Mouse (Mus musculus) bone marrow macrophage, adult 2 months (primary cell): ENCODE measurements around the gene Olfr1012. TPM values are rescaled to one million over a fixed set of nuclear protein-coding genes. Genes with fewer than 3 reads are reported as not detected.
"Not testable (repeated sequence)": the region's sequence is repeated elsewhere in the genome, so short reads cannot be mapped to it uniquely, and the experiment has no call there.

Source experiments
- H3K27ac ChIP-seq: 2 replicates; pipeline ENCODE4 v1.5.1; 2012; ENCODE audit warnings: low read depth, low read length; ENCODE audit not compliant: insufficient read depth
- H3K4me1 ChIP-seq: 2 replicates; pipeline ENCODE4 v1.6.1; 2012; ENCODE audit warnings: low read length; ENCODE audit not compliant: control insufficient read depth, insufficient read depth
- H3K4me3 ChIP-seq: 2 replicates; pipeline ENCODE4 v1.5.1; 2012; ENCODE audit warnings: mild to moderate bottlenecking, low read length, moderate library complexity; ENCODE audit not compliant: insufficient read depth
- CTCF ChIP-seq: IDR thresholded peaks from 2 replicates; pipeline ENCODE4 v1.5.1; 2012; ENCODE audit warnings: low read depth, mild to moderate bottlenecking, low read length, moderate library complexity
- POLR2A ChIP-seq: IDR thresholded peaks from 2 replicates; pipeline ENCODE4 v1.6.1; 2012; ENCODE audit warnings: mild to moderate bottlenecking, low read depth, low read length, borderline replicate concordance
- polyA plus RNA-seq: library from polyadenylated mRNA; stranded (reverse); fragments of >200 nt; gene quantifications from 2 replicates; pipeline ENCODE4 v1.2.4, GENCODE M21; 2012; ENCODE audit not compliant: missing spikeins, insufficient read depth, insufficient read length

Gene Olfr1012
- polyA plus RNA-seq, 1 experiment = not detected

DNA sequence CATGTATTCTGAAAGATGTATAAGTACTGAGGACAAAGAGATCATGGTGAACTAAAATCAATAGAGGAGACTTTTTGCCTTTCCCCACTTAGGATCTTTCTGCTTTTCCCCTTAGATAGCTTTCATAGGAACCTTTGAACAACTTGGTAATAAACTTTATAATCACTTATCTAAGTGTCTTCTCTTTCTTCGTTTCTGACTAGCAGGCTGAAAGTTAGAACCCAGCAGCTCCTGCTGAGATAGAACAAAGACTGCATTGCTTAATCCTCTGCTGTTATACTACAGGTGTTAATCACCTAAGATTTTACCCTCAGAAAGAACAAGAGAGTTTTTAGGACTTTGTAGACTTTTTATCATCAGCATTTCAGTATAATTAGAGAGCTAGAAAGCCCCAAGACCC lies 51.4 kb downstream of the Olfr1012 start:
- Histone ChIP-seq H3K27ac (no peak overlapping the region), H3K4me1 (no peaks in the 10 kb centered on the region), H3K4me3 (no peak overlapping the region)
- TF ChIP-seq CTCF (no peak), POLR2A (no peak)

DNA sequence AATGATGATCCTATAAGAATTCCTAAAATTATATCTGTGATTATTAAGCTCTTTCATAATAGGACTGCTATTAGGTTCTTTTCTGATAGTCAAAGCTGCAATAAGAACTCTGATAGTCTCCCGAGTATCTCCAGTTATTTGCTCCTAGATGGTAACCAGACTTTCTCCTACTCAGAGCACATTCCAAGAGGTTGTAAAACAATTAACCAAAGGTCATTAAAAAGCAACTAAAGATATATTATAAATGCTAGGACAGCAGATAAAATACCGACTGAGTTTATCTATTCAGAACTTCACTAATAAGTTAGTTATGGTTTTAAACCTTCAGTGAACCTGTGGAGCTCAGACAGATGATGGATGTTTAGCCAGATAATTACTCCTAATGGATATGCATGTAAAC lies 51.9 kb downstream of the Olfr1012 start:
- H3K4me1 ChIP-seq, H3K27ac ChIP-seq, H3K4me3 ChIP-seq: not testable (repeated sequence)

Other genes with a start within 250 kb of the Olfr1012 start
- not detected in 2 replicates for gene 4833423E24Rik, start 243.7 kb downstream of the Olfr1012 start, polyA plus RNA-seq
- not detected in 2 replicates for gene Olfr996, start 183.6 kb downstream of the Olfr1012 start, polyA plus RNA-seq
- not detected in 2 replicates for gene Olfr998, start 173.8 kb downstream of the Olfr1012 start, polyA plus RNA-seq
- gene Olfr1000, start 150.9 kb downstream of the Olfr1012 start, polyA plus RNA-seq = not detected in 2 replicates
- gene Olfr1002, start 112.1 kb downstream of the Olfr1012 start, polyA plus RNA-seq = not detected in 2 replicates
- not detected in 2 replicates for gene Olfr154, start 98.3 kb downstream of the Olfr1012 start, polyA plus RNA-seq
- not detected in 2 replicates for gene Olfr1006, start 84.0 kb downstream of the Olfr1012 start, polyA plus RNA-seq
- gene Olfr1008, start 73.3 kb downstream of the Olfr1012 start, polyA plus RNA-seq = not detected in 2 replicates
- not detected in 2 replicates for gene Olfr1009, start 47.3 kb downstream of the Olfr1012 start, polyA plus RNA-seq
- not detected in 2 replicates for gene Olfr1013, start 4.3 kb upstream of the Olfr1012 start, polyA plus RNA-seq
- gene Olfr1014, start 9.9 kb upstream of the Olfr1012 start, polyA plus RNA-seq = not detected in 2 replicates
- gene Olfr1015, start 19.3 kb upstream of the Olfr1012 start, polyA plus RNA-seq = not detected in 2 replicates
- gene Olfr1016, start 39.8 kb upstream of the Olfr1012 start, polyA plus RNA-seq = not detected in 2 replicates
- not detected in 2 replicates for gene Olfr1018, start 55.7 kb upstream of the Olfr1012 start, polyA plus RNA-seq
- not detected in 2 replicates for gene Olfr1019, start 82.7 kb upstream of the Olfr1012 start, polyA plus RNA-seq
- gene Olfr1020, start 84.3 kb upstream of the Olfr1012 start, polyA plus RNA-seq = not detected in 2 replicates
- not detected in 2 replicates for gene Olfr1022, start 105.8 kb upstream of the Olfr1012 start, polyA plus RNA-seq
- gene Olfr1023, start 122.9 kb upstream of the Olfr1012 start, polyA plus RNA-seq = not detected in 2 replicates
- gene Olfr1024, start 142.3 kb upstream of the Olfr1012 start, polyA plus RNA-seq = not detected in 2 replicates
- not detected in 2 replicates for gene Olfr1025-ps1, start 152.4 kb upstream of the Olfr1012 start, polyA plus RNA-seq
- gene Olfr1026, start 158.8 kb upstream of the Olfr1012 start, polyA plus RNA-seq = not detected in 2 replicates
- not detected in 2 replicates for gene Olfr1028, start 187.7 kb upstream of the Olfr1012 start, polyA plus RNA-seq
- not detected in 2 replicates for gene Olfr1029, start 211.1 kb upstream of the Olfr1012 start, polyA plus RNA-seq
- 0.24 TPM in 1 of 2 replicates, not detected in the other for gene Olfr1030, start 216.5 kb upstream of the Olfr1012 start, polyA plus RNA-seq
- not detected in 2 replicates for gene Olfr1031, start 227.5 kb upstream of the Olfr1012 start, polyA plus RNA-seq
- gene Olfr1032, start 242.8 kb upstream of the Olfr1012 start, polyA plus RNA-seq = not detected in 2 replicates